Mouse (Mus musculus): ENCODE measurements around the gene Sec61b. TPM values are rescaled to one million over a fixed set of nuclear protein-coding genes. Genes with fewer than 3 reads are reported as not detected.
A peak's percentile ranks its signal among the peaks of the same experiment; 100 is the strongest.

Gene Sec61b
- polyA plus RNA-seq, 1 experiment from 2014 or later = 465 TPM

DNA sequence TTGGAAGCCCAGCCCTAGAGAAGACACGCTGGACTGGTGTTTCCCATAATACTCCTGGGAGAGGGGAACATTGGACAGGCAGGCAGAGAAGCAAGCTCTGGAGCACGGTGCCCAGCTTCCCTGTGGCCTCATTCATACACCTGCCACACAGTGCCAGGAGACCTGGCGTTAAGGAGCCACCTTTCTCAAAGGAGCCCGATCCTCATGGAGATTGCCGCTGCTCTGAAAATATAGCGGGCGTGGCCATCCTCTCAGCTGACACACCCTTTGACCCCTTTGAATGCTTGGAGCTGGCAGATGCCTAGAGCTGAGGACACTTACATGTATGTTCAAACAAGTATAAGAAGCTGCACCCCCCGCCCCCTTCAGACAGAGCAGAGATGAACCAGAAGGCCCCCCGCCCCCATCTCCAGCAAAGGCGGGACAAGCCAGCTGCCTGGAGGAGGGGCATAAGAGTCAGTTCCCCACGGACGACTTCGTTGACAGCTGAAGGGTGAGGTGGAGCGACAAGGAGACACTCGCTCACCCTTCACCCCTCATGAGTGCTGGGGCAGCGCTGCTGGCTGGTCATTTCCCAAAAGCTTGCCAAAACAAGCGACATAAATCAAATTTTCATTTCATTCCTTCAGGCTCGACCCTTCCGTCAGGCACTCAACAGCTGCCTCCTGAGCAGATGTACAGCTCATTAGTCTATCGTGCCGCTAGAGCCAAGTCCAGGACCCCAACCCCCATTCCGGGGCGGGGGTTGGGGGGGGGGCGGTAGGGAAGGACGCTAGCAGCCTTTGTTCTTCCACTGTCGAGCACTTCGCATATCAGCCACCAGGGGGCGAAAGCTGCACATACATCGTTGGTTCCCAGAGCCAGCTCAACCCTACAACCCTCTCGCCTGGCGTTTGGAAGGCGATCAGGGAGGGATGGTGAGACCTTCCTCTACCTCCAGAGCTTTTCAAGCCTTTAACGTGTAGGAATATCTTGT lies 36.8 kb upstream of the Sec61b start:
- H3K4me2 ChIP-seq (ENCODE audit: low read depth, low read length) = peak overlapping the region; percentile 97
- 1% methylated on average over 33 of the region's 33 CpGs for WGBS
- ATAC-seq (ENCODE audit: low read depth) (peak; percentile 89), DNase-seq (ENCODE audit: low spot score) (peak; percentile 95)
- H3K36me3 ChIP-seq (ENCODE audit: control insufficient read depth, insufficient read depth, low read length) = no peaks in the 10 kb centered on the region
- 0 out of 2 replicates have a peak, but pooled peaks cover 3% of the 10 kb centered on the region for H3K4me1 ChIP-seq (ENCODE audit: control insufficient read depth, insufficient read depth, low read length)
- H3K27ac ChIP-seq (replicated peaks; ENCODE audit: low read depth, low read length) = peak overlapping the region; percentile 79
- H3K27me3 ChIP-seq (replicated peaks; ENCODE audit: control insufficient read depth, insufficient read depth, low read length) = no peaks in the 10 kb centered on the region
- no peaks in the 10 kb centered on the region for H3K9me3 ChIP-seq (ENCODE audit: control insufficient read depth, low read length)
- peak overlapping the region; percentile 87 for H3K9ac ChIP-seq (ENCODE audit: low read depth, low read length)
- H3K4me3 ChIP-seq (ENCODE audit: low read depth, low read length) = peak overlapping the region; percentile 63

DNA sequence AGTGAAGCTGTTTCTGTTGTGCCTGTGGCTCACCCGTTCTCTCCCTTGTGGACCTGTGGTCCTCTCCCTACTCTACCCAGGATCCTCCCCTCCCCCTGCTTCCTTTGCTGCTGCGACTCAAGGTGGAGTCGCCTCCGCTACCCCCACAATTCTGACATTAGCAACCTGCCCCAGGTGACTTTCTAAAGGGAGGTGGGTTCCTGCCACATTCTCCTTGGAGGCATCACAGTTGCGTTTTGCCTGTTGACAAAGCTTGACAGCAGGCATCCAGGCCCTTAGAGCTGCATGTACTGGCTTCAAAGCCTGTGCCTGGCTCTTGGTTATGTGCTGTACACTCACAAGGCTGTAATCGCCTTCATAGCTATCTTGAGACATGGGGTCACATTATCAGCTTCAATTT lies 35.5 kb upstream of the Sec61b start:
- no peaks in the 10 kb centered on the region for H3K36me3 ChIP-seq (ENCODE audit: control insufficient read depth, insufficient read depth, low read length)
- H3K9me3 ChIP-seq (ENCODE audit: control insufficient read depth, low read length) = no peaks in the 10 kb centered on the region
- no peak overlapping the region for H3K9ac ChIP-seq (ENCODE audit: low read depth, low read length)
- H3K4me3 ChIP-seq (ENCODE audit: low read depth, low read length) = no peak overlapping the region
- WGBS = 81% methylated on average over 6 of the region's 6 CpGs
- DNase-seq (ENCODE audit: low spot score) (no peak), ATAC-seq (ENCODE audit: low read depth) (no peak)
- H3K4me2 ChIP-seq (ENCODE audit: low read depth, low read length) = no peak overlapping the region
- H3K4me1 ChIP-seq (ENCODE audit: control insufficient read depth, insufficient read depth, low read length) = 0 out of 2 replicates have a peak, but pooled peaks cover 3% of the 10 kb centered on the region
- H3K27me3 ChIP-seq (replicated peaks; ENCODE audit: control insufficient read depth, insufficient read depth, low read length) = no peaks in the 10 kb centered on the region
- H3K27ac ChIP-seq (replicated peaks; ENCODE audit: low read depth, low read length) = no peak overlapping the region

DNA sequence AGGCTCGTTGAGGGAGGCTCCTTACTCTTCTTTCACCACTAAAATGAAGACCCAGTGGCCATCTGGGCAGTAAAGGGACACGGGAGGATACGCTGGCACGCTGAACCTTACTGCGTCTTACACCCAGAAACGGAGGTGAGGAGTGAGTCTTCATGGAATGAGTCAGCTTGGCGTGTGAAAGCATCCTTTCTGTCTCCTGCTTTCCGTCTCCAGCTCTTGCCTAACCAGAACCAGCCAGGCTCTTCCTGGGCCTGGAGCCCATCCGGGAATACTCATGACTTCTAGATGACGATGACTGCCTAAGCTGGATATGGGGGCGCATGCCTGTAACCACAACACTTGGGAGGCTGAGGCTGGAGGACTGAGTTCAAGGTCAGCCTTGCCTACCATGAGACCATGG lies 33.5 kb upstream of the Sec61b start:
- H3K9me3 ChIP-seq (ENCODE audit: control insufficient read depth, low read length) = no peaks in the 10 kb centered on the region
- H3K4me2 ChIP-seq (ENCODE audit: low read depth, low read length) = no peak overlapping the region
- DNase-seq (ENCODE audit: low spot score) = no peak
- H3K4me1 ChIP-seq (ENCODE audit: control insufficient read depth, insufficient read depth, low read length) = 0 out of 2 replicates have a peak, but pooled peaks cover 3% of the 10 kb centered on the region
- no peaks in the 10 kb centered on the region for H3K36me3 ChIP-seq (ENCODE audit: control insufficient read depth, insufficient read depth, low read length)
- H3K9ac ChIP-seq (ENCODE audit: low read depth, low read length) = no peak overlapping the region
- H3K4me3 ChIP-seq (ENCODE audit: low read depth, low read length) = no peak overlapping the region
- no peak for ATAC-seq (ENCODE audit: low read depth)
- no peaks in the 10 kb centered on the region for H3K27me3 ChIP-seq (replicated peaks; ENCODE audit: control insufficient read depth, insufficient read depth, low read length)
- 88% methylated on average over 11 of the region's 11 CpGs for WGBS
- no peak overlapping the region for H3K27ac ChIP-seq (replicated peaks; ENCODE audit: low read depth, low read length)

DNA sequence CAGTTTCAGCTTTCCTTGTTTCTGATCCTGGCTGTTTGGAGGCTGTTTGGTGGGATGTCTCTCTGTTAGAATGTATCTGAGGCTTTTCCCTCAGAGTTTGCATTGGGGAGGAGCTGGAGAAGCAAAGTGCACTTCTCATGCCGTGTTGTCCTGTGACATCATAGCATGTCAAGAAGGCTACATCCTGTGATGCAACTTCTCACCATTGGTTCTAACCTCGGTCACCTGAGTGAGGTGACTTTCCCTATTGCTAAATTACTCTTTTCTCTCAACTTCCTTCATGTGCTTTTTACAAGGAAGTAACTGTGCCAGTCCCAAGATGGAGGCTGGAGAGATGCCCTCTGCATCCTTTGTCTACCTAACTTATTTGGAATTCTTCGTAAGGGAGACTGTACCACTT lies 25.9 kb upstream of the Sec61b start:
- Histone ChIP-seq H3K36me3 (ENCODE audit: control insufficient read depth, insufficient read depth, low read length) (no peaks in the 10 kb centered on the region), H3K4me1 (ENCODE audit: control insufficient read depth, insufficient read depth, low read length) (no peaks in the 10 kb centered on the region), H3K4me2 (ENCODE audit: low read depth, low read length) (no peak overlapping the region), H3K27me3 (replicated peaks; ENCODE audit: control insufficient read depth, insufficient read depth, low read length) (no peaks in the 10 kb centered on the region), H3K4me3 (ENCODE audit: low read depth, low read length) (no peak overlapping the region), H3K9me3 (ENCODE audit: control insufficient read depth, low read length) (no peaks in the 10 kb centered on the region), H3K9ac (ENCODE audit: low read depth, low read length) (no peak overlapping the region), H3K27ac (replicated peaks; ENCODE audit: low read depth, low read length) (no peak overlapping the region)
- ATAC-seq (ENCODE audit: low read depth) (no peak), DNase-seq (ENCODE audit: low spot score) (no peak)
- WGBS = 83% methylated on average over 3 of the region's 3 CpGs

- 43% methylated on average over 5 of the region's 5 CpGs for WGBS
- Histone ChIP-seq H3K27ac (replicated peaks; ENCODE audit: low read depth, low read length) (no peak overlapping the region), H3K9me3 (ENCODE audit: control insufficient read depth, low read length) (no peaks in the 10 kb centered on the region), H3K9ac (ENCODE audit: low read depth, low read length) (no peak overlapping the region), H3K4me3 (ENCODE audit: low read depth, low read length) (no peak overlapping the region), H3K4me1 (ENCODE audit: control insufficient read depth, insufficient read depth, low read length) (no peaks in the 10 kb centered on the region), H3K4me2 (ENCODE audit: low read depth, low read length) (no peak overlapping the region), H3K36me3 (ENCODE audit: control insufficient read depth, insufficient read depth, low read length) (no peaks in the 10 kb centered on the region), H3K27me3 (replicated peaks; ENCODE audit: control insufficient read depth, insufficient read depth, low read length) (no peaks in the 10 kb centered on the region)
- ATAC-seq (ENCODE audit: low read depth) (no peak), DNase-seq (ENCODE audit: low spot score) (no peak)
Measured at GRCm38 (mm10) chr4:47449116-47449515, 25.3 kb upstream of the Sec61b start.

- DNase-seq (ENCODE audit: low spot score) = no peak
- ATAC-seq (ENCODE audit: low read depth) = no peak
Measured at GRCm38 (mm10) chr4:47449586-47450522, 24.6 kb upstream of the Sec61b start.

GRCm38 (mm10) chr4:47467196-47467595 lies 7.3 kb upstream of the Sec61b start:
- H3K4me3 ChIP-seq (ENCODE audit: low read depth, low read length) = no peak overlapping the region
- no peak overlapping the region for H3K4me2 ChIP-seq (ENCODE audit: low read depth, low read length)
- H3K9me3 ChIP-seq (ENCODE audit: control insufficient read depth, low read length) = peaks cover 20% of the 10 kb centered on the region
- H3K27ac ChIP-seq (replicated peaks; ENCODE audit: low read depth, low read length) = no peak overlapping the region
- no peak overlapping the region for H3K9ac ChIP-seq (ENCODE audit: low read depth, low read length)
- H3K27me3 ChIP-seq (replicated peaks; ENCODE audit: control insufficient read depth, insufficient read depth, low read length) = no peaks in the 10 kb centered on the region
- ATAC-seq (ENCODE audit: low read depth) = no peak
- WGBS = 91% methylated on average over 2 of the region's 2 CpGs
- no peak for DNase-seq (ENCODE audit: low spot score)
- H3K36me3 ChIP-seq (ENCODE audit: control insufficient read depth, insufficient read depth, low read length) = peaks cover 56% of the 10 kb centered on the region
- no peaks in the 10 kb centered on the region for H3K4me1 ChIP-seq (ENCODE audit: control insufficient read depth, insufficient read depth, low read length)

More at GRCm38 (mm10) chr4:47449586-47450522, 24.6 kb upstream of the Sec61b start:
- Histone ChIP-seq H3K9ac (ENCODE audit: low read depth, low read length) (no peak overlapping the region), H3K4me2 (ENCODE audit: low read depth, low read length) (no peak overlapping the region), H3K4me3 (ENCODE audit: low read depth, low read length) (no peak overlapping the region), H3K9me3 (ENCODE audit: control insufficient read depth, low read length) (no peaks in the 10 kb centered on the region), H3K36me3 (ENCODE audit: control insufficient read depth, insufficient read depth, low read length) (no peaks in the 10 kb centered on the region), H3K27ac (replicated peaks; ENCODE audit: low read depth, low read length) (no peak overlapping the region), H3K27me3 (replicated peaks; ENCODE audit: control insufficient read depth, insufficient read depth, low read length) (no peaks in the 10 kb centered on the region), H3K4me1 (ENCODE audit: control insufficient read depth, insufficient read depth, low read length) (no peaks in the 10 kb centered on the region)
- 28% methylated on average over 18 of the region's 18 CpGs for whole genome bisulfite sequencing

- H3K9me3 ChIP-seq (ENCODE audit: control insufficient read depth, low read length) = peaks cover 17% of the 10 kb centered on the region
- H3K4me2 ChIP-seq (ENCODE audit: low read depth, low read length) = peak overlapping the region; percentile 80
- ATAC-seq (ENCODE audit: low read depth) (no peak), DNase-seq (ENCODE audit: low spot score) (peak; percentile 63)
- H3K27ac ChIP-seq (replicated peaks; ENCODE audit: low read depth, low read length) = peak overlapping the region; percentile 88
- H3K4me3 ChIP-seq (ENCODE audit: low read depth, low read length) = peak overlapping the region; percentile 62
- no peaks in the 10 kb centered on the region for H3K27me3 ChIP-seq (replicated peaks; ENCODE audit: control insufficient read depth, insufficient read depth, low read length)
- peaks cover 17% of the 10 kb centered on the region for H3K4me1 ChIP-seq (ENCODE audit: control insufficient read depth, insufficient read depth, low read length)
- H3K9ac ChIP-seq (ENCODE audit: low read depth, low read length) = peak overlapping the region; percentile 76
- 2% methylated on average over 7 of the region's 14 CpGs for WGBS
- peaks cover 69% of the 10 kb centered on the region for H3K36me3 ChIP-seq (ENCODE audit: control insufficient read depth, insufficient read depth, low read length)
Measured at GRCm38 (mm10) chr4:47473586-47473967, 881 bp upstream of the Sec61b start.

Measured in embryonic facial prominence, embryonic 14.5 days (tissue).